Mouse (Mus musculus) embryonic facial prominence, embryonic 11.5 days (tissue): ENCODE data around the gene St7. TPM values are rescaled to one million over a fixed set of nuclear protein-coding genes. Genes with fewer than 3 reads are reported as not detected.

Experiments
- ATAC-seq: fragments of 200-750 bp; cut with Nextera tagmentation; replicated peaks from 2 replicates; pipeline ENCODE4 v1.8.0; 2017; ENCODE audit warnings: low read depth; ENCODE audit not compliant: insufficient number of reproducible peaks, low FRiP score, low TSS enrichment
- DNase-seq: peaks from one replicate; pipeline ENCODE4 v3.0.0-alpha.2; 2015; ENCODE audit warnings: low spot score
- H3K27ac ChIP-seq: fragments of 300-500 bp; sonication (generic); replicated peaks from 2 replicates; pipeline ENCODE4 v1.5.1; 2014; ENCODE audit warnings: mild to moderate bottlenecking, low read depth, low read length, control low read depth
- H3K27me3 ChIP-seq: fragments of 300-500 bp; sonication (generic); 2 replicates; pipeline ENCODE4 v1.6.1; 2014; ENCODE audit warnings: mild to moderate bottlenecking, low read length, moderate library complexity, mixed read lengths; ENCODE audit not compliant: control insufficient read depth, insufficient read depth
- H3K36me3 ChIP-seq: fragments of 300-500 bp; sonication (generic); replicated peaks from 2 replicates; pipeline ENCODE4 v1.6.1; 2014; ENCODE audit warnings: low read depth, mild to moderate bottlenecking, low read length, moderate library complexity, mixed read lengths; ENCODE audit not compliant: control insufficient read depth, insufficient read depth
- H3K4me1 ChIP-seq: fragments of 300-500 bp; sonication (generic); 2 replicates; pipeline ENCODE4 v1.6.1; 2014; ENCODE audit warnings: low read length, mixed read lengths; ENCODE audit not compliant: control insufficient read depth, insufficient read depth
- H3K4me2 ChIP-seq: fragments of 300-500 bp; sonication (generic); 2 replicates; pipeline ENCODE4 v1.6.1; 2014; ENCODE audit warnings: low read depth, mild to moderate bottlenecking, control low read depth, low read length, moderate library complexity
- H3K4me3 ChIP-seq: fragments of 300-500 bp; sonication (generic); 2 replicates; pipeline ENCODE4 v1.5.1; 2014; ENCODE audit warnings: low read depth, low read length, control low read depth
- H3K9ac ChIP-seq: fragments of 300-500 bp; sonication (generic); replicated peaks from 2 replicates; pipeline ENCODE4 v1.6.1; 2014; ENCODE audit warnings: mild to moderate bottlenecking, control low read depth, low read length
- H3K9me3 ChIP-seq: fragments of 300-500 bp; sonication (generic); replicated peaks from 2 replicates; pipeline ENCODE4 v1.6.1; 2016; ENCODE audit warnings: mild to moderate bottlenecking, low read length, inconsistent platforms, mixed read lengths; ENCODE audit not compliant: control insufficient read depth
- WGBS: fragments of 180-500 bp; shearing (Covaris S2); extraction: QIAGEN DNeasy Blood & Tissue Kit; methylation state at CpG from one replicate; pipeline ENCODE4 v1.1.7; 2014; 5-methylcytosine and 5-hydroxymethylcytosine counted together
- polyA plus RNA-seq: library from polyadenylated mRNA; unstranded; fragments of >200 nt; fragmentation: Nextera tagmentation; extraction: Ambion mirVana; gene quantifications from 2 replicates; pipeline ENCODE4 v1.2.1, GENCODE M21; 2014

St7 gene
- polyA plus RNA-seq, 1 experiment from 2014 or later, result 25.5 TPM

GRCm38 (mm10) chr6:17750041-17750660, 57.4 kb downstream of the St7 start:
- Histone ChIP-seq H3K36me3 (no peaks in the 10 kb centered on the region), H3K4me3 (no peak overlapping the region), H3K9ac (no peak overlapping the region), H3K27me3 (no peaks in the 10 kb centered on the region), H3K4me2 (peak overlapping the region; percentile 1), H3K4me1 (no peaks in the 10 kb centered on the region), H3K27ac (no peak overlapping the region), H3K9me3 (no peaks in the 10 kb centered on the region)
- WGBS, result 76% methylated on average over 9 of the region's 9 CpGs
- ATAC-seq (no peak), DNase-seq (no peak)

- no peak overlapping the region for H3K4me3 ChIP-seq
Observed at GRCm38 (mm10) chr6:17750957-17751356, 58.2 kb downstream of the St7 start.

GRCm38 (mm10) chr6:17755902-17756301, 63.2 kb downstream of the St7 start:
- Histone ChIP-seq H3K4me3 (no peak overlapping the region), H3K9me3 (no peaks in the 10 kb centered on the region), H3K27ac (no peak overlapping the region), H3K4me2 (no peak overlapping the region), H3K9ac (no peak overlapping the region), H3K4me1 (no peaks in the 10 kb centered on the region), H3K36me3 (no peaks in the 10 kb centered on the region), H3K27me3 (no peaks in the 10 kb centered on the region)
- no peak for ATAC-seq
- 84% methylated on average over 6 of the region's 6 CpGs for WGBS
- no peak for DNase-seq

More at GRCm38 (mm10) chr6:17750957-17751356, 58.2 kb downstream of the St7 start:
- no peak overlapping the region for H3K27ac ChIP-seq
- no peaks in the 10 kb centered on the region for H3K4me1 ChIP-seq
- no peak overlapping the region for H3K9ac ChIP-seq
- no peak overlapping the region for H3K4me2 ChIP-seq
- DNase-seq (no peak), ATAC-seq (no peak)
- no peaks in the 10 kb centered on the region for H3K36me3 ChIP-seq
- no peaks in the 10 kb centered on the region for H3K9me3 ChIP-seq
- WGBS, result 83% methylated on average over 6 of the region's 6 CpGs
- H3K27me3 ChIP-seq, result no peaks in the 10 kb centered on the region

- H3K4me1 ChIP-seq, result no peaks in the 10 kb centered on the region
- no peak for DNase-seq
- H3K9ac ChIP-seq, result no peak overlapping the region
Observed at GRCm38 (mm10) chr6:17758568-17758967, 65.8 kb downstream of the St7 start.

GRCm38 (mm10) chr6:17763963-17764659, 71.4 kb downstream of the St7 start:
- H3K4me2 ChIP-seq, result no peak overlapping the region
- H3K4me1 ChIP-seq, result no peaks in the 10 kb centered on the region
- no peaks in the 10 kb centered on the region for H3K36me3 ChIP-seq
- ATAC-seq (no peak), DNase-seq (no peak)
- H3K9ac ChIP-seq, result no peak overlapping the region
- H3K27me3 ChIP-seq, result no peaks in the 10 kb centered on the region
- WGBS, result 83% methylated on average over 9 of the region's 9 CpGs
- no peak overlapping the region for H3K4me3 ChIP-seq
- H3K27ac ChIP-seq, result no peak overlapping the region
- H3K9me3 ChIP-seq, result no peaks in the 10 kb centered on the region

More at GRCm38 (mm10) chr6:17758568-17758967, 65.8 kb downstream of the St7 start:
- Histone ChIP-seq H3K36me3 (no peaks in the 10 kb centered on the region), H3K4me3 (no peak overlapping the region), H3K27me3 (no peaks in the 10 kb centered on the region), H3K4me2 (no peak overlapping the region), H3K9me3 (no peaks in the 10 kb centered on the region), H3K27ac (no peak overlapping the region)
- WGBS, result 85% methylated on average over 4 of the region's 4 CpGs
- no peak for ATAC-seq

GRCm38 (mm10) chr6:17764660-17764998, 71.9 kb downstream of the St7 start:
- 71% methylated on average over 2 of the region's 2 CpGs for WGBS
- no peaks in the 10 kb centered on the region for H3K36me3 ChIP-seq
- no peak overlapping the region for H3K4me2 ChIP-seq
- no peak for ATAC-seq
- DNase-seq, result no peak
- no peaks in the 10 kb centered on the region for H3K9me3 ChIP-seq
- no peak overlapping the region for H3K9ac ChIP-seq
- H3K27ac ChIP-seq, result no peak overlapping the region
- no peaks in the 10 kb centered on the region for H3K27me3 ChIP-seq
- H3K4me3 ChIP-seq, result no peak overlapping the region
- H3K4me1 ChIP-seq, result no peaks in the 10 kb centered on the region

GRCm38 (mm10) chr6:17769972-17770644, 77.4 kb downstream of the St7 start:
- DNase-seq (no peak), ATAC-seq (no peak)
- Histone ChIP-seq H3K4me3 (no peak overlapping the region), H3K36me3 (no peaks in the 10 kb centered on the region), H3K27me3 (no peaks in the 10 kb centered on the region), H3K9me3 (no peaks in the 10 kb centered on the region), H3K9ac (no peak overlapping the region), H3K27ac (no peak overlapping the region), H3K4me2 (no peak overlapping the region), H3K4me1 (no peaks in the 10 kb centered on the region)
- 82% methylated on average over 9 of the region's 9 CpGs for WGBS
